Comparison of ENCODE assay signal across 8 mouse cellular contexts in genomic region chr5:24348128-24348527, GRCm38 (mm10). TPM values are rescaled to one million over a fixed set of nuclear protein-coding genes. Genes with fewer than 3 reads are reported as not detected.
A peak's percentile ranks its signal among the peaks of the same experiment; 100 is the strongest.
DNase-seq lines count a peak whose midpoint lies in the region; ATAC-seq and TF ChIP-seq lines count a peak whose summit lies in the region.

No protein-coding gene starts in this region.

- peak overlapping the region; percentile 66 for H3K9ac ChIP-seq in MEL (ENCODE audit: control insufficient read depth, low read depth, low read length, poor library complexity, severe bottlenecking)
- H3K9ac ChIP-seq in forebrain, embryonic 14.5 days (ENCODE audit: low read length) = peak overlapping the region; percentile 59
- peak overlapping the region; percentile 63 for H3K9ac ChIP-seq in hindbrain, embryonic 14.5 days

- DNase-seq in MEL (ENCODE audit: low read depth, low spot score) = peak; percentile 98
- peak; percentile 83 for DNase-seq in cerebellum, adult 11-12 months
- peak; percentile 77 for DNase-seq in forebrain, embryonic 14.5 days (ENCODE audit: low spot score)
- DNase-seq in hindbrain, embryonic 14.5 days (ENCODE audit: low spot score) = peak; percentile 51
- peak; percentile 71 to 76 for DNase-seq in left cerebral cortex, adult 18-20 months (ENCODE audit: low spot score in 2 of 2)
- peak; percentile 80 to 88 for DNase-seq in lung, postnatal 4 days
- peak; percentile 86 for DNase-seq in retina, postnatal 1 day
- DNase-seq in thymus, postnatal 36 days = peak; percentile 98

- H3K27ac ChIP-seq in MEL (ENCODE audit: control insufficient read depth, low read depth, low read length) = 0 out of 2 replicates have a peak overlapping the region, but pooled peaks have one; percentile 13
- peak overlapping the region; percentile 10; the same call in 1 of the 2 replicates for H3K27ac ChIP-seq in forebrain, embryonic 14.5 days (ENCODE audit: low read depth, low read length)
- peak overlapping the region; percentile 41 for H3K27ac ChIP-seq in hindbrain, embryonic 14.5 days

- no peaks in the 10 kb centered on the region for H3K27me3 ChIP-seq in MEL (ENCODE audit: control insufficient read depth in 1 of 2, insufficient read depth in 2 of 2, low read length in 2 of 2)
- H3K27me3 ChIP-seq in forebrain, embryonic 14.5 days (replicated peaks; ENCODE audit: control insufficient read depth, insufficient read depth, low read length) = peaks cover 5% of the 10 kb centered on the region; the same call in 1 of the 2 replicates
- H3K27me3 ChIP-seq in hindbrain, embryonic 14.5 days (ENCODE audit: control insufficient read depth, insufficient read depth, low read length) = 0 out of 2 replicates have a peak, but pooled peaks cover 3% of the 10 kb centered on the region

- no peak for TF ChIP-seq CTCF in MEL (IDR thresholded peaks at IDR 0.05 in 2 of 3, conservative IDR thresholded peaks at IDR 0.05 in 1 of 3; ENCODE audit: control insufficient read depth in 1 of 3, insufficient read depth in 1 of 3, low read depth in 2 of 3, low read length in 3 of 3, poor library complexity in 1 of 3, severe bottlenecking in 1 of 3)

- H3K4me3 ChIP-seq in MEL (ENCODE audit: control insufficient read depth in 1 of 2, insufficient read depth in 1 of 2, low read depth in 2 of 2, low read length in 2 of 2) = peak overlapping the region; percentile 57 to 60
- H3K4me3 ChIP-seq in forebrain, embryonic 14.5 days (ENCODE audit: low read depth, low read length) = peak overlapping the region; percentile 48
- H3K4me3 ChIP-seq in hindbrain, embryonic 14.5 days (replicated peaks; ENCODE audit: low read length) = peak overlapping the region; percentile 49

- TF ChIP-seq POLR2A in MEL (IDR thresholded peaks at IDR 0.05; ENCODE audit: control insufficient read depth in 1 of 2, insufficient read depth in 1 of 2, low read depth in 1 of 2, low read length in 2 of 2, poor library complexity in 1 of 2) = peak; percentile 77 to 80

- H3K36me3 ChIP-seq in MEL (ENCODE audit: control insufficient read depth in 1 of 2, insufficient read depth in 2 of 2, low read length in 2 of 2) = peaks cover 0 to 29% of the 10 kb centered on the region in 2 experiments; a peak in 2 of 4 replicates
- no peaks in the 10 kb centered on the region for H3K36me3 ChIP-seq in forebrain, embryonic 14.5 days (ENCODE audit: control insufficient read depth, insufficient read depth, low read length)
- H3K36me3 ChIP-seq in hindbrain, embryonic 14.5 days (replicated peaks; ENCODE audit: control insufficient read depth, insufficient read depth) = peaks cover 6% of the 10 kb centered on the region; the same call in 1 of the 2 replicates

- ATAC-seq in forebrain, embryonic 14.5 days = peak; percentile 47
- ATAC-seq in hindbrain, embryonic 14.5 days (ENCODE audit: low FRiP score) = peak; percentile 14

- peak overlapping the region; percentile 100 for H3K4me2 ChIP-seq in forebrain, embryonic 14.5 days (ENCODE audit: low read length)
- peak overlapping the region; percentile 97 for H3K4me2 ChIP-seq in hindbrain, embryonic 14.5 days (replicated peaks)

- TF ChIP-seq RAD21 in MEL (IDR thresholded peaks at IDR 0.05; ENCODE audit: low read depth, low read length) = no peak

- no peak for TF ChIP-seq EP300 in MEL (IDR thresholded peaks at IDR 0.05; ENCODE audit: low read depth in 1 of 2, low read length in 2 of 2)

- H3K4me1 ChIP-seq in MEL (ENCODE audit: control insufficient read depth in 1 of 2, insufficient read depth in 2 of 2, low read length in 2 of 2) = peaks cover 25 to 49% of the 10 kb centered on the region in 2 experiments
- H3K4me1 ChIP-seq in forebrain, embryonic 14.5 days (ENCODE audit: control insufficient read depth, insufficient read depth, low read length) = peaks cover 56% of the 10 kb centered on the region
- peaks cover 73% of the 10 kb centered on the region for H3K4me1 ChIP-seq in hindbrain, embryonic 14.5 days (replicated peaks; ENCODE audit: control insufficient read depth, insufficient read depth, low read length)

- WGBS in forebrain, embryonic 14.5 days = under 1% methylated on average over 41 of the region's 41 CpGs
- WGBS in hindbrain, embryonic 14.5 days = under 1% methylated on average over 41 of the region's 41 CpGs

- H3K9me3 ChIP-seq in MEL (replicated peaks; ENCODE audit: insufficient read depth, low read length) = no peaks in the 10 kb centered on the region
- H3K9me3 ChIP-seq in forebrain, embryonic 14.5 days (replicated peaks; ENCODE audit: control insufficient read depth, low read length) = no peaks in the 10 kb centered on the region
- H3K9me3 ChIP-seq in hindbrain, embryonic 14.5 days (ENCODE audit: control insufficient read depth, low read length) = no peaks in the 10 kb centered on the region

- no peaks in the 10 kb centered on the region; the same call in 1 of the 2 replicates for H3K79me2 ChIP-seq in MEL (ENCODE audit: control insufficient read depth, insufficient read depth, low read length, poor library complexity)

TF ChIP-seq in MEL, 35 proteins besides CTCF, POLR2A, EP300 and RAD21:
- peak; percentile 77; the same call in 1 of the 2 replicates for TF ChIP-seq ZMIZ1 (IDR thresholded peaks at IDR 0.05; ENCODE audit: low read depth, low read length)
- TF ChIP-seq ELF1 (IDR thresholded peaks at IDR 0.05; ENCODE audit: low read depth, low read length) = peak; percentile 54
- peak; percentile 53; the same call in 1 of the 2 replicates for TF ChIP-seq TCF12 (IDR thresholded peaks at IDR 0.05; ENCODE audit: low read depth, low read length)
- peak; percentile 81; the same call in 1 of the 2 replicates for TF ChIP-seq POLR2AphosphoS2 (IDR thresholded peaks at IDR 0.05; ENCODE audit: low read length)
- TF ChIP-seq SMC3 (IDR thresholded peaks at IDR 0.05; ENCODE audit: low read depth, low read length) = no peak
- peak; percentile 51; the same call in 1 of the 2 replicates for TF ChIP-seq SIN3A (IDR thresholded peaks at IDR 0.05; ENCODE audit: low read length)
- TF ChIP-seq USF1 (IDR thresholded peaks at IDR 0.05; ENCODE audit: low read depth, low read length) = peak; percentile 4; the same call in 1 of the 2 replicates
- no peak for TF ChIP-seq UBTF (IDR thresholded peaks at IDR 0.05; ENCODE audit: borderline replicate concordance, insufficient read depth, low read depth, low read length)
- TF ChIP-seq JUND (IDR thresholded peaks at IDR 0.05; ENCODE audit: low read depth, low read length) = no peak
- TF ChIP-seq TBP (IDR thresholded peaks at IDR 0.05; ENCODE audit: low read depth, low read length) = no peak
- TF ChIP-seq MAX (IDR thresholded peaks at IDR 0.05; ENCODE audit: low read length) = peak; percentile 19; the same call in 1 of the 2 replicates
- TF ChIP-seq MXI1 (IDR thresholded peaks at IDR 0.05; ENCODE audit: low read depth, low read length) = peak; percentile 63; the same call in 1 of the 2 replicates
- TF ChIP-seq HCFC1 (IDR thresholded peaks at IDR 0.05; ENCODE audit: low read depth, low read length) = peak; percentile 47; the same call in 1 of the 2 replicates
- TF ChIP-seq NRF1 (IDR thresholded peaks at IDR 0.05; ENCODE audit: insufficient read depth, low read depth, low read length, poor library complexity, severe bottlenecking) = peak; percentile 78
- peak; percentile 83 for TF ChIP-seq NELFE (IDR thresholded peaks at IDR 0.05; ENCODE audit: low read depth, low read length)

RNA-seq across cellular contexts. Expression of gene Kcnh2, which starts 3.3 kb away (rescaled TPM):
- 1.8 and 2.0 TPM in 2 replicates for total RNA-seq in MEL (2012; rRNA removed)
- 1 to 10 TPM in 1 of 2 experiments, not detected in 1; 6.8 TPM for polyA plus RNA-seq in MEL (2012; ENCODE audit: insufficient read depth in 1 of 2, insufficient read length in 2 of 2, low read depth in 1 of 2, low replicate concordance in 2 of 2, missing spikeins in 1 of 2)
- 4.7 and 5.2 TPM in 2 replicates for polyA plus RNA-seq in forebrain, embryonic 14.5 days (2014; fragmentation: Nextera tagmentation; extraction: Ambion mirVana)
- 13.9 and 15.1 TPM in 2 replicates for polyA plus RNA-seq in hindbrain, embryonic 14.5 days (2014; fragmentation: Nextera tagmentation; extraction: Ambion mirVana)
- 10 to 100 TPM; 29.6 to 36.2 TPM for total RNA-seq in left cerebral cortex, adult 18-20 months (2021)

RNA-seq across cellular contexts. Expression of gene Nos3, which starts 16.5 kb away (rescaled TPM):
- total RNA-seq in MEL (2012; rRNA removed) = 2.0 and 3.9 TPM in 2 replicates
- 1 to 10 TPM in 1 of 2 experiments, not detected in 1; 6.2 TPM for polyA plus RNA-seq in MEL (2012; ENCODE audit: insufficient read depth in 1 of 2, insufficient read length in 2 of 2, low read depth in 1 of 2, low replicate concordance in 2 of 2, missing spikeins in 1 of 2)
- polyA plus RNA-seq in forebrain, embryonic 14.5 days (2014; fragmentation: Nextera tagmentation; extraction: Ambion mirVana) = 4.6 and 7.6 TPM in 2 replicates
- 8.6 and 10.6 TPM in 2 replicates for polyA plus RNA-seq in hindbrain, embryonic 14.5 days (2014; fragmentation: Nextera tagmentation; extraction: Ambion mirVana)
- total RNA-seq in left cerebral cortex, adult 18-20 months (2021) = 10 to 100 TPM in 1 of 2 experiments, 1 to 10 TPM in 1; 8.0 to 10.7 TPM

RNA-seq across cellular contexts. Expression of gene Atg9b, which starts 43.8 kb away (rescaled TPM):
- 30.2 and 41.2 TPM in 2 replicates for total RNA-seq in MEL (2012; rRNA removed)
- 10 to 100 TPM in 1 of 2 experiments, not detected in 1; 41.5 TPM for polyA plus RNA-seq in MEL (2012; ENCODE audit: insufficient read depth in 1 of 2, insufficient read length in 2 of 2, low read depth in 1 of 2, low replicate concordance in 2 of 2, missing spikeins in 1 of 2)
- 0.48 and 0.74 TPM in 2 replicates for polyA plus RNA-seq in forebrain, embryonic 14.5 days (2014; fragmentation: Nextera tagmentation; extraction: Ambion mirVana)
- 1.6 and 2.4 TPM in 2 replicates for polyA plus RNA-seq in hindbrain, embryonic 14.5 days (2014; fragmentation: Nextera tagmentation; extraction: Ambion mirVana)
- total RNA-seq in left cerebral cortex, adult 18-20 months (2021) = 1 to 10 TPM; 4.2 to 6.4 TPM

RNA-seq across cellular contexts. Expression of gene Abcb8, which starts 45.3 kb away (rescaled TPM):
- 72.4 and 76.9 TPM in 2 replicates for total RNA-seq in MEL (2012; rRNA removed)
- polyA plus RNA-seq in MEL (2012; ENCODE audit: insufficient read depth in 1 of 2, insufficient read length in 2 of 2, low read depth in 1 of 2, low replicate concordance in 2 of 2, missing spikeins in 1 of 2) = 100 to 1,000 TPM in 1 of 2 experiments, not detected in 1; 124 TPM
- polyA plus RNA-seq in forebrain, embryonic 14.5 days (2014; fragmentation: Nextera tagmentation; extraction: Ambion mirVana) = 37.1 and 43.1 TPM in 2 replicates
- polyA plus RNA-seq in hindbrain, embryonic 14.5 days (2014; fragmentation: Nextera tagmentation; extraction: Ambion mirVana) = 42.0 and 45.6 TPM in 2 replicates
- 10 to 100 TPM; 43.3 to 56.1 TPM for total RNA-seq in left cerebral cortex, adult 18-20 months (2021)

Comparison
In these comparisons a context has a peak if more than half of its experiments do, and no peak if none do; other contexts are left out.
1. Peak in every context shown above with its lines: DNase-seq, ATAC-seq, H3K4me3 ChIP-seq and H3K27ac ChIP-seq.